Mouse (Mus musculus) layer of hippocampus, adult 6 months (tissue): ENCODE measurements around the gene AI413582. TPM values are rescaled to one million over a fixed set of nuclear protein-coding genes. Genes with fewer than 3 reads are reported as not detected.

Experiments used
- long read RNA-seq, 2 experiments: library from polyadenylated mRNA; unstranded; transcript quantifications; one replicate each; pipeline ENCODE4 v2.0.0; 2019 to 2020
- polyA plus RNA-seq: library from polyadenylated mRNA; unstranded; fragments of <200 nt; fragmentation: Nextera tagmentation; gene quantifications from 2 replicates; pipeline ENCODE4 v1.2.3, GENCODE M21; 2021

The AI413582 gene
- 170 and 194 TPM in 2 replicates for polyA plus RNA-seq
- long read RNA-seq, experiment 1, transcript AI413582-208 (5 exons, 545 nt): minor isoform, 5 of 83 reads
- long read RNA-seq, experiment 1, transcript AI413582-204 (5 exons, 862 nt): major isoform, 57 of 83 reads
- long read RNA-seq, experiment 1, partial matches to known transcripts: 4 of 83 reads
- long read RNA-seq, experiment 1, other reads (novel, unspliced or antisense): 15 of 83 reads
- long read RNA-seq, experiment 2, transcript AI413582-204 (5 exons, 862 nt): major isoform, 9 of 22 reads
- long read RNA-seq, experiment 2, partial matches to known transcripts: 3 of 22 reads
- long read RNA-seq, experiment 2, other reads (novel, unspliced or antisense): 8 of 22 reads

DNA sequence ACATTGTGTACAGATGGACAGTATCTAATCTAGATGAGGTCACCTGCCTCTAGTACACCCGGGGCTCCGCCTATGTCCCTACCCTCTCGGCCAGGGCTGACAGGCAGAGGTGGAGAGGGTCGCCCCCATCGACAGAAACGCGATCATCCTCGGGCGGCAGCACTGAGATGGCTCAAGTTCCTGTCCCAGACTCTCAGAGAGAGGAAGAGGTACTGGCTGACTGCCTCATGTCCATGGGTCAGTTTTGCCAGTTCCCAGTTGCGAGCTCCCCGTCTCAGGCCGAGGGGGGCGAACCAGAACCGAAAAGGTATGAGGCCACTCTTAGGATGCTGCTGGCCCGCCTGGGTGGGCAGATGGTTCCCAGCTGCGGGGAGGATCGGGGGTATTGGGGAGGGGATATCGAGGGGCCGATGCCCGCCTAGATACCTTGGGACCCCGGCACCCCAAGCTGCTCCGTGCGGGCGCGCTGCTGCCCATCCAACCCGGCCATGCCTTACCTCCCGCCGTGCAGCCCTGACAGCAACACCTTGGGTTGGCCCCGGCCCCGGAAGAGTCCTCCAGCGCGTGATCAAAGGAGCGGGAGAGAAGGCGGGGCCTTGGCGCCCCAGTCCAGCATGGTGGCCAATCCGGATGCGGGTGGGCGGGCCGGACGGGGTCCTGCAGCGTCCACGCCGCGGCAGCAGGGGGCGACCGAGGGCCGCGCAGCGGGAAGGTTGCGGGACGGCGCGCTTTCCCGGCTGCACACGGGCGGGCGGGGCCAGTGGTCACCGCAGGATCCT, at the start of gene AI413582:
TSS of gene AI413582 (minus strand) at position 594 of the 779 bp plus-strand sequence.

DNA sequence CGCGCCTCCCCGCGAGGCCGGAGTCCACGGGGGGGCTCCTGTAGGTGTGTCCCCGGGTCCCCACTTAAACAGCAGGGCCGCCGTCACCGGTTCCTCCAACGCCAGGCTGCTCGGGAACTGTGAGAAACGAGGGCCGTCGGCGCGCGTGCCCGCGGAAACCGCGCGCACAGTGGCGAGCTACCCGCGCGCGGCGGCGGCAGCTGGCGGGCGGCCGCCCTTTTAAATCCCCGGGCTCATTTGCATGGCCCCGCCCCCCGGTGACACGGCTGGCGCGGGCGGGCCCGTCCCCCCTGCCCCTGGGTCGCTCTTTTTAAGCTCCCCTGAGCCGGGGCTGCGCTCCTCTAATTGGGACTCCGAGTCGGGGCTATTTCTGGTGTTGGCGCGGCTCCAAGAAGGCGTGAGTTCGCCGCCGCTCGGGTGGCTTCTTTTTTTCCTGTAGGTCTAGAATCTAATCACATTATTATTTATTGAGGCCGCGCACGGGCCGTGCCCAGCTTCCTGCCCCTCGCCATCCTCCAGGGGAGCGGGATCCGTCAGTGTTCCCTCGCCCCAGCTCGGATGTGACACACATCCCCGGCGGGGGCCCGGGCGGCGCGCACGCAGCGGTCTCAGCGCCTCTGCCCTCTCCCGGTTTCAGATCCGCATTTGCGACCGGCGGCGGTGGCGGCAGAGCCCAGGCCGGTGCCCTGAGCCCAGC, 9.1 kb downstream of the AI413582 start, which contains the start of gene Hmga1:
TSS of gene Hmga1 (plus strand) at position 183 of the 697 bp plus-strand sequence.

DNA sequence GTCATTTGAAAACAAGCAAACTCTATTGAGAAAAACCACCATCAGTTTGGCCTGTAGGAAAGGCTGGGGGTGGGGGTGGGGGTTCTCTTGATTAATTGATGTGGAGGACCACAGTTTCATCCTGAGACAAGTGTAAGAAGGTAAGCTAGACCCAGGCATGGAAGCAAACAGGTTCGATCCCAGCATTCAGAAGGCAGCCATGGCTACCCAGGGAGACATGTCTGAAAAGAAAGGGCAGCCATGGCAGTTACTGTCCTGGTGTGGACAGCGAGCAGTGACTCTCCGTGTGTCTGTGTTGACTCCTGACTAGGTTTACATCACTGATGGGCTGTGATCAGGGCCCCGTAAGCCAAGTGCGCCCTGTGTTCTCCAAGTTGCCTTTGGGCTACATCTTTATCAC, 44.3 kb downstream of the AI413582 start, which contains the start of gene Grm4:
TSS of gene Grm4 (minus strand) at position 101 of the 400 bp plus-strand sequence.

Other genes with a start within 250 kb of the AI413582 start
- gene Grm4, start 44.4 kb downstream of the AI413582 start, polyA plus RNA-seq: 3.4 and 3.7 TPM in 2 replicates
- 42.7 and 58.3 TPM in 2 replicates for gene Hmga1, start 9.3 kb downstream of the AI413582 start, polyA plus RNA-seq
- gene Nudt3, start 57.7 kb upstream of the AI413582 start, polyA plus RNA-seq: 275 and 475 TPM in 2 replicates
- gene RPS10-NUDT3, start 69.5 kb upstream of the AI413582 start, polyA plus RNA-seq: not detected in 2 replicates
- gene Rps10, start 70.9 kb upstream of the AI413582 start, polyA plus RNA-seq: 1,126 and 1,279 TPM in 2 replicates
- gene Pacsin1, start 89.8 kb upstream of the AI413582 start, polyA plus RNA-seq: 327 and 409 TPM in 2 replicates
- gene Spdef, start 163.2 kb upstream of the AI413582 start, polyA plus RNA-seq: 0.08 TPM in 1 of 2 replicates, not detected in the other